1 mouse cellular context compared by ENCODE assay signal in the genomic region with DNA sequence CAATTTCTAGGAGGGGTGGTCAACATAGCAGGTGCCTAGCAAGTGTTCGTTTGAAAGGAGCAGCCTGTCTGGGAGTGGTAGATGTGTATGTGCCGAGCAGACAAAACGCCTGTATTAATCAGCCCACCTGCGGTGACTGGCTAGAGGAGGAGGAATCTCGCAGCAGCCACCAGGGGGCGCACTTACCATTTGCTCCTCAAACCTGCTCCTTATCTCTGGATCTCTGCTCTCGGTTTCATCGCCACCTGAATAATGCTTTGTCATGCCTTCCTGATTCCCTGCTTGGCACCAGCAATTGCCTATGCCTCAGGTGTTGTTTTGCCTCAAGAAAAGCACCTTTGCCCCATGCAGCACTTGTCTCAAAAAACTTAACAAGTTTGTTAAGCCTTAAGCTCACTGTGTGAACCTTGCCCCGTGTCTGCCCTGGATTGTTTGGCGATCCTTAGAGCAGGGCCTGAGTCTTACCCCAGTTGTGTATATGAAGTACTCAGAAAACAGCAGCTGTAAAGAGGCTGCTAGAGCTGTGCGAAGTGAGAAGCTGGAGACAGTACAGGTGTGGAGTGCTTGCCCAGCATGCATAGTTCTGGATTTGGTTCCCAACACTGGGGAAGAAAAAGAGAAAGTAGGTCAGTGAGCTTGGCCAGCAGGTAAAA.
TF ChIP-seq lines count a peak whose summit lies in the region.

No protein-coding gene starts in this region.

TF ChIP-seq in CH12.LX, 34 proteins besides CTCF, POLR2A, EP300 and RAD21:
- TF ChIP-seq ZNF384 (IDR thresholded peaks at IDR 0.05; ENCODE audit: low read depth, low read length) (no peak), MAZ (IDR thresholded peaks at IDR 0.05; ENCODE audit: low read depth, low read length) (no peak), JUN (IDR thresholded peaks at IDR 0.05; ENCODE audit: insufficient read depth, low read depth, low read length) (no peak), CHD2 (IDR thresholded peaks at IDR 0.05; ENCODE audit: low read length) (no peak), ZKSCAN1 (IDR thresholded peaks at IDR 0.05; ENCODE audit: borderline replicate concordance, low read depth, low read length) (no peak), CHD1 (IDR thresholded peaks at IDR 0.05; ENCODE audit: low read depth, low read length) (no peak), HCFC1 (IDR thresholded peaks at IDR 0.05; ENCODE audit: low read depth, low read length) (peak; percentile 34; the same call in 1 of the 2 replicates), RCOR1 (conservative IDR thresholded peaks at IDR 0.05; ENCODE audit: low read depth, low read length) (no peak), MYC (IDR thresholded peaks at IDR 0.05; ENCODE audit: low read depth, low read length) (peak; percentile 55; the same call in 1 of the 2 replicates), ELF1 (IDR thresholded peaks at IDR 0.05; ENCODE audit: low read depth, low read length) (0 out of 2 replicates have a peak, but pooled peaks have one; percentile 18), POLR2AphosphoS2 (IDR thresholded peaks at IDR 0.05; ENCODE audit: low read depth, low read length) (no peak), MAFK (IDR thresholded peaks at IDR 0.05; ENCODE audit: insufficient replicate concordance, low read length) (peak; percentile 70; the same call in 1 of the 2 replicates), JUND (conservative IDR thresholded peaks at IDR 0.05; ENCODE audit: low read depth, low read length) (no peak), TCF12 (IDR thresholded peaks at IDR 0.05; ENCODE audit: low read depth, low read length) (peak; percentile 42; the same call in 1 of the 2 replicates), TBP (conservative IDR thresholded peaks at IDR 0.05; ENCODE audit: low read depth, low read length) (no peak), SIN3A (IDR thresholded peaks at IDR 0.05; ENCODE audit: low read length) (peak; percentile 42; the same call in 1 of the 2 replicates), KAT2A (IDR thresholded peaks at IDR 0.05; ENCODE audit: insufficient replicate concordance, low read length) (no peak), UBTF (IDR thresholded peaks at IDR 0.05; ENCODE audit: low read depth, low read length) (no peak), PAX5 (IDR thresholded peaks at IDR 0.05; ENCODE audit: low read length) (no peak), MAX (IDR thresholded peaks at IDR 0.05; ENCODE audit: low read length) (peak; percentile 12; the same call in 1 of the 2 replicates), ETS1 (conservative IDR thresholded peaks at IDR 0.05; ENCODE audit: low read depth, low read length) (no peak; the same call in 1 of the 2 replicates), MXI1 (IDR thresholded peaks at IDR 0.05; ENCODE audit: low read depth, low read length) (0 out of 2 replicates have a peak, but pooled peaks have one; percentile 40), NRF1 (IDR thresholded peaks at IDR 0.05; ENCODE audit: low read depth, low read length) (no peak), GABPA (IDR thresholded peaks at IDR 0.05; ENCODE audit: insufficient replicate concordance, low read depth, low read length) (no peak), MEF2A (IDR thresholded peaks at IDR 0.05; ENCODE audit: borderline replicate concordance, low read depth, low read length) (0 out of 2 replicates have a peak, but pooled peaks have one; percentile 47), SMC3 (IDR thresholded peaks at IDR 0.05; ENCODE audit: low read depth, low read length) (peak; percentile 95), ZMIZ1 (IDR thresholded peaks at IDR 0.05; ENCODE audit: low read depth, low read length) (no peak), USF2 (conservative IDR thresholded peaks at IDR 0.05; ENCODE audit: low read depth, low read length) (no peak), USF1 (IDR thresholded peaks at IDR 0.05; ENCODE audit: low read depth, low read length) (no peak), BHLHE40 (IDR thresholded peaks at IDR 0.05; ENCODE audit: low read depth, low read length) (no peak), NELFE (IDR thresholded peaks at IDR 0.05; ENCODE audit: low read depth, low read length) (peak; percentile 50; the same call in 1 of the 2 replicates), E2F4 (IDR thresholded peaks at IDR 0.05; ENCODE audit: insufficient replicate concordance, low read depth, low read length) (no peak), ZC3H11A (IDR thresholded peaks at IDR 0.05; ENCODE audit: low read depth, low read length) (peak; percentile 71), IRF4 (IDR thresholded peaks at IDR 0.05; ENCODE audit: low read depth, low read length) (peak; percentile 50)
